24 mouse cellular contexts compared by ENCODE assay signal in the genomic region with DNA sequence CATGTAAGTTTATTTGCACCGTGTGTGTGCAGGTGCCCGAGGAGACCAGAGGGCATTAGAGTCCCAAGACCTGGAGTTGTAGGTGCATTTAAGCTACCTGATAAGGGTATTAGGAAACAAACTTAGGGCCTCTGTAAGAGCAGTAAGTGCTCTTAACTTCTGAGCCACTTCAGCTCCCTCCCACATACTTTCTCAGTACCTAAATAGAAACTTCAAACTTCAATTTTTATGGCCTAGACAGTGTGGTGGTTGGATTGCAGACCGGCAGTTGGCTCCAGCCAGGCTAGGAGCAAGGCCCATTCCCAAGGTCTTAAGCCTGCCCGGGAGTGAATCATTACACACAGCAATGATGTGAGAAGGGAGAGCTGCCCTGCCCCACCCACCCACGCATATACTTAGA.
DNase-seq lines count a peak whose midpoint lies in the region; ATAC-seq lines count a peak whose summit lies in the region.
"Had no signal": no experiment of that assay in that cellular context is flagged by ENCODE, and none has a peak within 500 bp of the region (broad histone marks: within the 10 kb centered on the region; RNA-seq: fewer than 3 reads in every experiment).

No protein-coding gene starts in this region.

- H3K27ac ChIP-seq in kidney, embryonic 16.5 days (ENCODE audit: low read length) = no peak overlapping the region
- H3K27ac ChIP-seq: embryonic facial prominence, embryonic 10.5 days; forebrain, embryonic 15.5 days; hindbrain, embryonic 10.5 days; left cerebral cortex, adult 2 months; limb, embryonic 15.5 days; liver, embryonic 14.5 days; macrophage; midbrain, embryonic 10.5 days had no signal

- H3K4me2 ChIP-seq in kidney, embryonic 16.5 days (replicated peaks; ENCODE audit: low read depth, low read length) = no peak overlapping the region
- H3K4me2 ChIP-seq: forebrain, embryonic 15.5 days; heart, embryonic 11.5 days; limb, embryonic 15.5 days had no signal

- intact Hi-C loops in left cerebral cortex, postnatal 4 days (cut with DNase I) = no loop called here

- no peak overlapping the region for H3K4me3 ChIP-seq in kidney, embryonic 16.5 days (ENCODE audit: low read length)
- H3K4me3 ChIP-seq: embryonic facial prominence, embryonic 10.5 days; forebrain, embryonic 15.5 days; hindbrain, embryonic 10.5 days; left cerebral cortex, adult 2 months; limb, embryonic 15.5 days; midbrain, embryonic 10.5 days had no signal

- DNase-seq in adrenal gland, adult (ENCODE audit: inconsistent age in 2 of 2, low spot score in 1 of 2) = peak; percentile 17 to 67
- DNase-seq in adrenal gland, adult 18-20 months (ENCODE audit: low spot score in 2 of 2) = no peak
- DNase-seq in kidney, adult 11 months = no peak
- peak; percentile 50 to 56 for DNase-seq in adrenal gland, postnatal 36 days
- DNase-seq in lung, postnatal 14 days = peak; percentile 2
- no peak for DNase-seq in left cerebral cortex, postnatal 4 days
- DNase-seq: cerebellum, adult 11-12 months; heart, postnatal 10 days; kidney, adult 18-20 months; layer of hippocampus, adult 9-11 months; thymus, adult 2 months; thymus, postnatal 4 days had no signal

- H3K4me1 ChIP-seq in kidney, embryonic 16.5 days (ENCODE audit: insufficient read depth, low read length) = no peaks in the 10 kb centered on the region
- H3K4me1 ChIP-seq: embryonic facial prominence, embryonic 10.5 days; forebrain, embryonic 15.5 days; hindbrain, embryonic 10.5 days; limb, embryonic 15.5 days; midbrain, embryonic 10.5 days had no signal

- H3K9ac ChIP-seq in kidney, embryonic 16.5 days (replicated peaks; ENCODE audit: low read length) = no peak overlapping the region
- H3K9ac ChIP-seq: forebrain, embryonic 15.5 days; limb, embryonic 15.5 days; liver, embryonic 14.5 days had no signal

- WGBS in kidney, embryonic 16.5 days = 44% methylated on average over 5 of the region's 5 CpGs

- no peaks in the 10 kb centered on the region for H3K27me3 ChIP-seq in kidney, embryonic 16.5 days (ENCODE audit: insufficient read depth, low read length)
- H3K27me3 ChIP-seq: forebrain, embryonic 15.5 days; limb, embryonic 15.5 days had no signal

- H3K36me3 ChIP-seq in kidney, embryonic 16.5 days (ENCODE audit: insufficient read depth, low read length) = no peaks in the 10 kb centered on the region
- H3K36me3 ChIP-seq: embryonic facial prominence, embryonic 10.5 days; forebrain, embryonic 15.5 days; hindbrain, embryonic 10.5 days; limb, embryonic 15.5 days; midbrain, embryonic 10.5 days had no signal

- ATAC-seq in kidney, embryonic 16.5 days (ENCODE audit: low FRiP score, low TSS enrichment) = peak; percentile 57; the same call in 1 of the 2 replicates
- no peak for ATAC-seq in CD4-positive, CD25-positive, alpha-beta regulatory T cell, adult 4 months
- ATAC-seq: forebrain, embryonic 15.5 days; hindbrain, embryonic 16.5 days had no signal

- no peaks in the 10 kb centered on the region for H3K9me3 ChIP-seq in kidney, embryonic 16.5 days (ENCODE audit: low read length)
- H3K9me3 ChIP-seq: embryonic facial prominence, embryonic 10.5 days; forebrain, embryonic 15.5 days; hindbrain, embryonic 10.5 days; limb, embryonic 15.5 days; midbrain, embryonic 10.5 days had no signal

Comparison
In these comparisons a context has a peak if more than half of its experiments do, and no peak if none do; other contexts are left out.
1. DNase-seq: peak in adrenal gland, adult (2 of 2), adrenal gland, postnatal 36 days (2 of 2) and lung, postnatal 14 days (single experiment); none in adrenal gland, adult 18-20 months (0 of 2), kidney, adult 11 months (single experiment) and left cerebral cortex, postnatal 4 days (single experiment).